Mouse (Mus musculus) CH12.LX (cell line): Measurements from ENCODE around the gene Irf2bp2.

Experiments used
- CHD1 ChIP-seq: IDR thresholded peaks from 2 replicates; pipeline ENCODE4 v1.6.1; 2012; ENCODE audit warnings: low read depth, low read length, improper control_type of control experiment, inconsistent platforms
- CTCF ChIP-seq, 2 experiments: IDR thresholded peaks in 1 of 2; conservative IDR thresholded peaks in 1 of 2; 2 replicates each; pipeline ENCODE4 v1.5.1; 2011 to 2012; ENCODE audit warnings: low read depth in 2 of 2, low read length in 2 of 2, improper control_type of control experiment in 1 of 2, inconsistent platforms in 1 of 2, mild to moderate bottlenecking in 1 of 2, moderate library complexity in 1 of 2
- ELF1 ChIP-seq: IDR thresholded peaks from 2 replicates; pipeline ENCODE4 v1.6.1; 2014; ENCODE audit warnings: low read depth, mild to moderate bottlenecking, inconsistent platforms, low read length, improper control_type of control experiment
- HCFC1 ChIP-seq: IDR thresholded peaks from 2 replicates; pipeline ENCODE4 v1.6.1; 2012; ENCODE audit warnings: low read depth, mild to moderate bottlenecking, inconsistent platforms, low read length, improper control_type of control experiment
- MAFK ChIP-seq: IDR thresholded peaks from 2 replicates; pipeline ENCODE4 v1.6.1; 2011; ENCODE audit warnings: low read length, improper control_type of control experiment; ENCODE audit not compliant: insufficient replicate concordance
- MEF2A ChIP-seq: IDR thresholded peaks from 2 replicates; pipeline ENCODE4 v1.6.1; 2014; ENCODE audit warnings: low read depth, mild to moderate bottlenecking, inconsistent platforms, low read length, improper control_type of control experiment, borderline replicate concordance
- MYC ChIP-seq: IDR thresholded peaks from 2 replicates; pipeline ENCODE4 v1.6.1; 2011; ENCODE audit warnings: low read depth, mild to moderate bottlenecking, improper control_type of control experiment, low read length
- NELFE ChIP-seq: IDR thresholded peaks from 2 replicates; pipeline ENCODE4 v1.6.1; 2011; ENCODE audit warnings: low read depth, low read length, improper control_type of control experiment
- NRF1 ChIP-seq: IDR thresholded peaks from 2 replicates; pipeline ENCODE4 v1.6.1; 2014; ENCODE audit warnings: low read depth, mild to moderate bottlenecking, inconsistent platforms, low read length, improper control_type of control experiment, moderate library complexity
- POLR2A ChIP-seq: IDR thresholded peaks from 2 replicates; pipeline ENCODE4 v1.6.1; 2011; ENCODE audit warnings: low read depth, mild to moderate bottlenecking, improper control_type of control experiment, low read length
- RCOR1 ChIP-seq: conservative IDR thresholded peaks from 2 replicates; pipeline ENCODE4 v1.6.1; 2012; ENCODE audit warnings: low read depth, mild to moderate bottlenecking, inconsistent platforms, low read length, improper control_type of control experiment
- SIN3A ChIP-seq: IDR thresholded peaks from 2 replicates; pipeline ENCODE4 v1.6.1; 2012; ENCODE audit warnings: low read length, improper control_type of control experiment, inconsistent platforms
- SMC3 ChIP-seq: IDR thresholded peaks from 2 replicates; pipeline ENCODE4 v1.6.1; 2011; ENCODE audit warnings: low read depth, low read length, improper control_type of control experiment
- ZNF384 ChIP-seq: IDR thresholded peaks from 2 replicates; pipeline ENCODE4 v1.6.1; 2012; ENCODE audit warnings: low read depth, low read length, improper control_type of control experiment, inconsistent platforms

DNA sequence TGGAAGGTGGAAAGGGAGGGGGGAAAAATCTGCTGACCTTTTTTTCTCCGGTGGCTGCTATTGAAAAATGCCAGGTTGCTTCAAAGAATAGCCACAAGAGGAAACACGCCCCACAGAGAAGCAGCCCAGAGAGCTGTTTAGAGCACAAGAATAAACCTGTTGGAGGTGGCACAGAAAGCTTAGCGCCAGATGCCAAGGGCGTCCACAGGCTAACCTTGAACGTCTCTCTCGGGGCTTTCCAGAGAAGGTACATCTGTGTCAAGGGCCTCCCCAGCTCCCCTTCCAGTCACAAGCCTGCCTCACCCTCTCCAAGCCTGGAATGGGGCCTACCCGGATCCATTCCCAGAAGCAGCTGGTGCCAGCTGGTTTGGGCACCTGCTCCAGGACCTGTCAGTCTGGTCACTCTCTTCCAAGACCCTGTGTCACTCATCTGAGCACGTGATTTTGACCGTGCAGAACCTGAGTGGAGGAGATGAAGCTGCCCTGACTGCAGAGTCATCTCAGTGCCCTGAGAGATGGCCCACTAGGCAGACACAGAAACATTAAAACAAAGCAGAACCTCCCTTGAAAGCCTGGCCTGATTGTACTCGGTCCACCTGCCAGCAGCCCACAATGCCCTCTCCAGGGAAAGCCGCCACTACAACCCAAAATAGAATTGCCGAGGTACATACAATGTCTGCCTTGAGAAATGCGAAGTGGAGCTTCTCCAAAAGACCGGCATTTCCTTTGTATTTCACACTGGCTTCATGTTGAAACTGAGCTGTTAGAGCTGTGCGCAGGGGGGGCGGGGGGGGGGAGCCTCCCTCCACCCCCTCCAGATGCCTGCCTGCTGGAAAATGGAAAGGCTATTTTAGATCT is 1.6 kb upstream of the Irf2bp2 start:
- TF ChIP-seq SIN3A (no peak), MAFK (0 out of 2 replicates have a peak, but pooled peaks have one; percentile 61), POLR2A (peak; percentile 10; the same call in 1 of the 2 replicates), RCOR1 (no peak; the same call in 1 of the 2 replicates), CHD1 (0 out of 2 replicates have a peak, but pooled peaks have one; percentile 20), ZNF384 (no peak), CTCF (conservative IDR thresholded peaks at IDR 0.05 in 1 of 2, IDR thresholded peaks at IDR 0.05 in 1 of 2; ENCODE audit: low read depth in 2 of 2, low read length in 2 of 2) (no peak), ELF1 (no peak), NRF1 (peak; percentile 9; the same call in 1 of the 2 replicates), SMC3 (no peak), MYC (no peak), MEF2A (peak; percentile 22; the same call in 1 of the 2 replicates), NELFE (0 out of 2 replicates have a peak, but pooled peaks have one; percentile 6), HCFC1 (no peak)
